Mouse (Mus musculus): ENCODE measurements around the gene Eid1. TPM values are rescaled to one million over a fixed set of nuclear protein-coding genes. Genes with fewer than 3 reads are reported as not detected.
A peak's percentile ranks its signal among the peaks of the same experiment; 100 is the strongest.

Eid1 gene
- 124 and 149 TPM in 2 replicates for total RNA-seq (2017)

- peak; percentile 81 for ATAC-seq (replicated peaks; ENCODE audit: low read depth, poor library complexity, severe bottlenecking)
These were observed at the start of gene Eid1 for GRCm38 (mm10) chr2:125672957-125673631. TSS of gene Eid1 (plus strand) at chr2:125673095.

GRCm38 (mm10) chr2:125623211-125623610, 49.7 kb upstream of the Eid1 start:
- ATAC-seq (replicated peaks; ENCODE audit: low read depth, poor library complexity, severe bottlenecking): no peak

- no peak for ATAC-seq (replicated peaks; ENCODE audit: low read depth, poor library complexity, severe bottlenecking)
These were observed 48.7 kb upstream of the Eid1 start for GRCm38 (mm10) chr2:125624127-125624685.

GRCm38 (mm10) chr2:125624837-125625351, 48.0 kb upstream of the Eid1 start, which contains the start of gene Cep152:
TSS of gene Cep152 (minus strand) at chr2:125625113.
- peak; percentile 96 for ATAC-seq (replicated peaks; ENCODE audit: low read depth, poor library complexity, severe bottlenecking)

GRCm38 (mm10) chr2:125626536-125626935, 46.4 kb upstream of the Eid1 start:
- ATAC-seq (replicated peaks; ENCODE audit: low read depth, poor library complexity, severe bottlenecking): no peak

GRCm38 (mm10) chr2:125628487-125628886, 44.4 kb upstream of the Eid1 start:
- no peak for ATAC-seq (replicated peaks; ENCODE audit: low read depth, poor library complexity, severe bottlenecking)

GRCm38 (mm10) chr2:125630010-125630409, 42.9 kb upstream of the Eid1 start:
- ATAC-seq (replicated peaks; ENCODE audit: low read depth, poor library complexity, severe bottlenecking): no peak

GRCm38 (mm10) chr2:125637331-125637730, 35.6 kb upstream of the Eid1 start:
- ATAC-seq (replicated peaks; ENCODE audit: low read depth, poor library complexity, severe bottlenecking): no peak

GRCm38 (mm10) chr2:125644912-125645311, 28.0 kb upstream of the Eid1 start:
- no peak for ATAC-seq (replicated peaks; ENCODE audit: low read depth, poor library complexity, severe bottlenecking)

- no peak for ATAC-seq (replicated peaks; ENCODE audit: low read depth, poor library complexity, severe bottlenecking)
These were observed 22.9 kb upstream of the Eid1 start for GRCm38 (mm10) chr2:125650038-125650437.

GRCm38 (mm10) chr2:125650742-125651352, 22.0 kb upstream of the Eid1 start:
- no peak for ATAC-seq (replicated peaks; ENCODE audit: low read depth, poor library complexity, severe bottlenecking)

- no peak for ATAC-seq (replicated peaks; ENCODE audit: low read depth, poor library complexity, severe bottlenecking)
These were observed 21.3 kb upstream of the Eid1 start for GRCm38 (mm10) chr2:125651563-125651962.

GRCm38 (mm10) chr2:125653286-125653685, 19.6 kb upstream of the Eid1 start:
- no peak for ATAC-seq (replicated peaks; ENCODE audit: low read depth, poor library complexity, severe bottlenecking)

- no peak for ATAC-seq (replicated peaks; ENCODE audit: low read depth, poor library complexity, severe bottlenecking)
These were observed 17.5 kb upstream of the Eid1 start for GRCm38 (mm10) chr2:125655391-125655790.

- ATAC-seq (replicated peaks; ENCODE audit: low read depth, poor library complexity, severe bottlenecking): peak; percentile 95
These were observed 12.9 kb upstream of the Eid1 start for GRCm38 (mm10) chr2:125659823-125660536.

- ATAC-seq (replicated peaks; ENCODE audit: low read depth, poor library complexity, severe bottlenecking): no peak
These were observed 12.3 kb upstream of the Eid1 start for GRCm38 (mm10) chr2:125660537-125661130.

GRCm38 (mm10) chr2:125661156-125661555, 11.7 kb upstream of the Eid1 start:
- ATAC-seq (replicated peaks; ENCODE audit: low read depth, poor library complexity, severe bottlenecking): no peak

- ATAC-seq (replicated peaks; ENCODE audit: low read depth, poor library complexity, severe bottlenecking): no peak
These were observed 10.4 kb upstream of the Eid1 start for GRCm38 (mm10) chr2:125662517-125662916.

- no peak for ATAC-seq (replicated peaks; ENCODE audit: low read depth, poor library complexity, severe bottlenecking)
These were observed 7.7 kb upstream of the Eid1 start for GRCm38 (mm10) chr2:125665213-125665612.

- no peak for ATAC-seq (replicated peaks; ENCODE audit: low read depth, poor library complexity, severe bottlenecking)
These were observed 7.0 kb upstream of the Eid1 start for GRCm38 (mm10) chr2:125665909-125666308.
